Mouse (Mus musculus) brain, embryonic 14.5 days (tissue): ENCODE measurements at regions not wholly inside any gene's neighbourhood (a gene's known extent, or its start where the extent isn't known, plus 50 kb on each side); places are given as distances from the start of the nearest gene placed in this dataset.

Experiments
- DNase-seq: peaks from one replicate; pipeline ENCODE4 v3.0.0-alpha.2; 2011; ENCODE audit warnings: low read depth
- CTCF ChIP-seq: fragments of 200-500 bp; IDR thresholded peaks from 2 replicates; pipeline ENCODE4 v1.5.1; 2012; ENCODE audit warnings: inconsistent platforms, mild to moderate bottlenecking, moderate library complexity, borderline replicate concordance; ENCODE audit not compliant: insufficient read depth, insufficient read length; ENCODE audit errors: extremely low read depth
- POLR2A ChIP-seq: fragments of 200-500 bp; IDR thresholded peaks from 2 replicates; pipeline ENCODE4 v1.6.1; 2012; ENCODE audit warnings: mild to moderate bottlenecking, inconsistent platforms, borderline replicate concordance; ENCODE audit not compliant: poor library complexity, insufficient read depth, insufficient read length, severe bottlenecking; ENCODE audit errors: extremely low read depth

DNA sequence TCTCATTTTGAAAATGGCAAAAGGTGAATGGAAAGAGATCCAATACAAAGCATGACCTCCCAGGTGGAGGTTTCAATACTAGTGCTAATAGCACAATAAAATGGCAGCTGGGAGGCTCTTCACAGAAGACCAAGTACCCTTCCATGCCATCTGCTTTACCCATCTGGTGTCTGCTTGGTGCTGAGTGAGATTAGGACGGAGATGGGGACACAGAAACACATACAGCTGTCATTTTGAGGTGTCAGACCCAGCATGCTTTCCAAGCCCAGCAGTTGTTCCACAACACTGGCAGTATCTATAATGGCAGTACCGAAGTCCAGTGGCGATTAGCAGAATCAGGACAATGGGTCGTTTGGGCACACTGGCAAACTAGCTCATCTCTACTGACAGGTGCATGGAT, 118.9 kb upstream of the 1700064H15Rik start:
- DNase-seq: peak; percentile 67
- TF ChIP-seq POLR2A: no peak
- no peak for TF ChIP-seq CTCF

DNA sequence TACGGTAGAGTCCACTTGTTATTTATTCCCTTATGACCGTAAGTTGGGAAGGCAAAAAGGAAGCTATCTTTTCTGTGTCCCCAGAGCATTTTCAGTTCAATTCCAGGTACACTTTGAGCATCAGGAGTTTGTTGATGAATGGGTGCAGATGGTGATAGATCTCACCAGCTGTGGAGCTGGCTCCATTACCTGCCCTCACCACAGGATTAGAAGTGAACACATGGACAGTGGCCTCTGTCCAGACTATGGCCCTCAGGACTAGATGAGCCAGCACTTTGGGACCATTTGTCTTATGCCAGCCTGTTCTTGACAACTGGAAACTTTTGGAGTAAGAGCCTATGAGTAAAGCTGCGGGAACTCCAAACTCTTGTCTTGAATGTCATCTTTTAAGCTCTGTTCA, 123.5 kb upstream of the 1700064H15Rik start:
- DNase-seq: no peak
- no peak for TF ChIP-seq POLR2A
- no peak for TF ChIP-seq CTCF

DNA sequence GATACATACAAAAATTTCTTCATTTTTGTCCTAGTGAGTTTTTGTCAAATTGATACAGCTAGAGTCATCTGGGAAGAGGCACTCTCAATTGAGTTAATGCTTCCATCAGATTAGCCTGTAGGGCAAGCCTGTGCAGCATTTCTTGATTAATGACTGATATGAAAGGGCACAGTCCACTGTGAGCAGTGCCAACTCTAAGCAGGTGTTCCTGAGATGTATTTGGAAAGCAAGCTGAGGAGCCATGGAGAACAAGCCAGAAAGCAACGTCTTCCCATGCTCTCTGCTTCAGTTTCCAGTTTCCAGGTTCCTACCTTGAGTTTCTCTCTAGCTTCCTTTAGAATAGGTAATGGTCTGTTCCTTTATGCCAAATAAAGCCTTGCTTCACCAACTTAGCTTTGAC, 125.5 kb upstream of the 1700064H15Rik start:
- no peak for TF ChIP-seq CTCF
- TF ChIP-seq POLR2A: no peak

GRCm38 (mm10) chr3:19754636-19755035, 126.2 kb upstream of the 1700064H15Rik start:
- no peak for DNase-seq
- no peak for TF ChIP-seq CTCF
- TF ChIP-seq POLR2A: no peak

More for the DNA sequence above, 125.5 kb upstream of the 1700064H15Rik start:
- DNase-seq: no peak

GRCm38 (mm10) chr3:19755136-19755535, 126.7 kb upstream of the 1700064H15Rik start:
- TF ChIP-seq POLR2A (no peak), CTCF (no peak)
- DNase-seq: no peak

DNA sequence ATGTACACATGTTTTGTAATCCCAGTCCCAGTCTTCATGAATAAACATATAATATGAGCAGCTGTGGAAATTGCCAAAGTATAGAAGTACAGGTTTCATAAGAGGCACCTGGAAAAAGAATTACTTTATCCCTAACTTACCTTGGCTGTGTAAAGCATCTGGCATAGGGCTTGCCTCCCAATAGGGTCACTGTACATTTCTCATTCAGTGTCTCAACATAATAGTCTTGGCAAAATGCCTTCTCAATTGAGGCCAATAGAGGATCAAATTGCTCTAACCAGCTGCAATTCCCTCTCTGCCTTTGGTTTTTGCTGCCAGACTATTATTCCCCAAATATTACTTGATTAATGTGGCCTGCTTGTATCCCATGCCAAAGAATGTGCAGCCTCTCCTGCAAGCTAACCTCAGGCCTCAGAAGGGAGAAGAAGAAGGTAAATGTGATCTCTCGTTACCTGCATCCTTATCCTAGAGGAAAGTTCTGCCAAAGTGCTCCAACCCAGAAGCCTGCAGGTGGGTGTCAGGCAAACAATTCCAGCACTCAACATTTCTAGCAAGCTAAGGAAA, 158.2 kb upstream of the Cp start:
- TF ChIP-seq CTCF: no peak
- TF ChIP-seq POLR2A: no peak
- peak; percentile 42 for DNase-seq

DNA sequence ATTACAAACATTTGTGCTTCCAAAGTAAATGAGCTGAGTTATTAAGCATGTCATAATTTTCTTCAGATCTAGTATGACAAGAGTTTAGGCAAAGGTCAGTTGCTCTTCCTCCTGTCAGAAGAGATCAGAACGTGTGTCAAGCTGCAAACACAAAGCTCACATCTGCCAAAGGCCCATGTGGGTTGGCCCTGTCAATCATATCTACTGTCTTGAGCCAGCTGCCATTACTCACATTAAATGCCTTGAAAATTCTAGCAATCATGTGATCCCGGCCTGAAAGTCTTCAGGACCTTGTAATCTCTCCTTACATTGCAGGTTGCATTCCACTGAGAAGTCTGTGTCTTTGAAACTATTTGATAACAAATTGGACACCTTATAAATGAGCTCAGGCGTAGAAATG, 146.8 kb upstream of the Cp start:
- TF ChIP-seq CTCF (no peak), POLR2A (no peak)
- DNase-seq: no peak

DNA sequence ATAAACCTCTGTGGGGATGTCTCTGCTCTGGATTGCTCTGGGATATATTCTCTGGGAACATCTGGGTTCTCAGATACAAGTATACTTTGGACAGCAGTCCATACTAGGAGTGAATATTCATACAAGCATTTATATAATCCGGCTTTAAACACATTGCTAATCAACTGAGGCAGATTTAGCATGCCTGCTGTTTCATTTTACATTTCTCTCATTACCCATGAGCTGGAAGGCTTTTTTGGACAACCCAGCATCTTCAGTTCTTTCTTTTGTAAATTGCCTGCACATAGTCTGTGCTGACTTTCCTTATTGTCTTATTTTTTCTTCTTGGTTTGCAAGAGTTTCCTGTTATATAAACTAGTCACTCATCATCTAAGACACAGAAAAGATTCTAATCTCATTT, 131.9 kb upstream of the Cp start:
- DNase-seq: no peak
- TF ChIP-seq CTCF (no peak), POLR2A (no peak)

- peak; percentile 89 for DNase-seq
Measured at GRCm38 (mm10) chr3:19828518-19829246, 128.2 kb upstream of the Cp start.

GRCm38 (mm10) chr3:19829752-19830151, 127.1 kb upstream of the Cp start:
- DNase-seq: no peak
- TF ChIP-seq CTCF: no peak
- TF ChIP-seq POLR2A: no peak

More at GRCm38 (mm10) chr3:19828518-19829246, 128.2 kb upstream of the Cp start:
- TF ChIP-seq CTCF (no peak), POLR2A (no peak)

- peak; percentile 81 for DNase-seq
- no peak for TF ChIP-seq POLR2A
- TF ChIP-seq CTCF: no peak
Measured at GRCm38 (mm10) chr3:19848031-19848735, 108.7 kb upstream of the Cp start.

DNA sequence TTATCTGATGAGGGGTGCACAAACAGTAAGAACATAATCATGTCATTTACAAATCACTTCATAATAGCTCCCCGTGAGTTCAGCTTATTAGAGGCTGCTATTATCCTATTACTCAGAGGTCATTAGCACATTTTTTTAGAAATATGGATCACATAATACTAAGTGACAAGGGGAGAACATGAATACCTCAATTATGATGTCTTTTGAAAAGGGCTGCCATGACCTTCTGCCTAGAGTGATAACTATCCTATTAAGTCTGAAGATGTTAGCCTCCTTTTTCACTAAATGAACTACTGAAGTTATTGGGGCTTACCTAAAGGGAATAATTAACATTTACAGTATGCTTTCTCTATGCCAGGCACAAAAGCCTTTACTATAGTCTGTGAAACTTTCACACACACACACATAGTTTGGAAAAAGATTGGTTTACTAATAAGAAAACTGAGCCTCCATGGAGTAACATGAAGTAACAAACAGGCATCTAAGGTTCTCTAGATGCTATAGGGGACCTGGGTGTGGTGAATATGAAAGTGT, 108.1 kb upstream of the Cp start:
- peak; percentile 49 for DNase-seq
- TF ChIP-seq POLR2A (no peak), CTCF (no peak)

DNA sequence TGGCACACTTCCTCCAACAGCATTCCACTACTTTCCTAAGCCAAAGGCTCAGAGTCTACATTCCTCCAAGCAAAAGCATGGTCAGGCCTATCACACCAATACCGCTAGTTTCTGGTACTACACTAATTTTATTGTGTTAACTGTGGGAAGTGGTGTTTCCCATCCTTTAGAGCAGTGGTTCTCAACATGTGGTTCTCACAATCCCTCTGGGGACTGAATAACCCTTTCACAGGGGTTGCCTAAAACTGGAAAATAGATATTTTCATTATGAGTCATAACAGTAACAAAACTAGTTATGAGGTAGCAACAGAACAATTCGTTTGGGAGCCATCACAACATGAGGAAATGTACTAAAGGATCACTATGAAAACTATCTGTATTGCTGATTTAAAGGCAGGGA, 74.2 kb upstream of the Cp start:
- no peak for TF ChIP-seq CTCF
- no peak for TF ChIP-seq POLR2A
- DNase-seq: no peak
